Mouse (Mus musculus) heart, postnatal 0 days (tissue): ENCODE measurements around the gene Fam102b. TPM values are rescaled to one million over a fixed set of nuclear protein-coding genes. Genes with fewer than 3 reads are reported as not detected.

Source experiments
- ATAC-seq: fragments of 200-750 bp; cut with Nextera tagmentation; 2 replicates; pipeline ENCODE4 v1.8.0; 2017; ENCODE audit warnings: low read depth, moderate number of reproducible peaks, moderate library complexity; ENCODE audit not compliant: insufficient read depth
- DNase-seq: peaks from one replicate; pipeline ENCODE4 v3.0.0-alpha.2; 2016; ENCODE audit warnings: low spot score
- H3K27ac ChIP-seq: fragments of 300-500 bp; sonication (generic); 2 replicates; pipeline ENCODE4 v1.5.1; 2014; ENCODE audit warnings: low read depth, mild to moderate bottlenecking
- H3K27me3 ChIP-seq: fragments of 300-500 bp; sonication (generic); 2 replicates; pipeline ENCODE4 v1.6.1; 2014; ENCODE audit warnings: low read length, mixed read lengths; ENCODE audit not compliant: control insufficient read depth, insufficient read depth
- H3K36me3 ChIP-seq: fragments of 300-500 bp; sonication (generic); replicated peaks from 2 replicates; pipeline ENCODE4 v1.6.1; 2014; ENCODE audit warnings: low read length, mixed read lengths; ENCODE audit not compliant: control insufficient read depth, insufficient read depth
- H3K4me1 ChIP-seq: fragments of 300-500 bp; sonication (generic); 2 replicates; pipeline ENCODE4 v1.6.1; 2014; ENCODE audit warnings: antibody characterized with exemption; ENCODE audit not compliant: control insufficient read depth, insufficient read depth
- H3K4me2 ChIP-seq: fragments of 300-500 bp; sonication (generic); 2 replicates; pipeline ENCODE4 v1.6.1; 2014; ENCODE audit warnings: low read depth, mild to moderate bottlenecking, low read length, moderate library complexity
- H3K4me3 ChIP-seq: fragments of 300-500 bp; sonication (generic); 2 replicates; pipeline ENCODE4 v1.5.1; 2014; ENCODE audit warnings: low read depth, low read length
- H3K9ac ChIP-seq: fragments of 300-500 bp; sonication (generic); replicated peaks from 2 replicates; pipeline ENCODE4 v1.6.1; 2014; ENCODE audit warnings: low read depth, low read length, mixed read lengths
- H3K9me3 ChIP-seq: fragments of 300-500 bp; sonication (generic); replicated peaks from 2 replicates; pipeline ENCODE4 v1.6.1; 2016; ENCODE audit warnings: low read length; ENCODE audit not compliant: control insufficient read depth
- CTCF ChIP-seq: IDR thresholded peaks from 2 replicates; pipeline ENCODE4 v1.5.1; 2016; ENCODE audit warnings: antibody characterized with exemption, control low read depth, low read depth
- EP300 ChIP-seq: IDR thresholded peaks from 2 replicates; pipeline ENCODE4 v1.6.1; 2016; ENCODE audit warnings: antibody characterized with exemption, low read depth
- WGBS: fragments of 180-500 bp; shearing (Covaris S2); extraction: QIAGEN DNeasy Blood & Tissue Kit; methylation state at CpG from one replicate; pipeline ENCODE4 v1.1.7; 2014; 5-methylcytosine and 5-hydroxymethylcytosine counted together
- polyA plus RNA-seq: library from polyadenylated mRNA; unstranded; fragments of >200 nt; fragmentation: Nextera tagmentation; extraction: Ambion mirVana; gene quantifications from 2 replicates; pipeline ENCODE4 v1.2.1, GENCODE M21; 2015
- total RNA-seq: library from RNA; depleted of rRNA; stranded (reverse); fragments of >200 nt; gene quantifications from 2 replicates; pipeline ENCODE4 v1.2.3, GENCODE M21; 2014; ENCODE audit warnings: low replicate concordance

Fam102b gene
- total and polyA plus RNA-seq, 2 experiments from 2014 or later, result 3.7 to 16.5 TPM

DNA sequence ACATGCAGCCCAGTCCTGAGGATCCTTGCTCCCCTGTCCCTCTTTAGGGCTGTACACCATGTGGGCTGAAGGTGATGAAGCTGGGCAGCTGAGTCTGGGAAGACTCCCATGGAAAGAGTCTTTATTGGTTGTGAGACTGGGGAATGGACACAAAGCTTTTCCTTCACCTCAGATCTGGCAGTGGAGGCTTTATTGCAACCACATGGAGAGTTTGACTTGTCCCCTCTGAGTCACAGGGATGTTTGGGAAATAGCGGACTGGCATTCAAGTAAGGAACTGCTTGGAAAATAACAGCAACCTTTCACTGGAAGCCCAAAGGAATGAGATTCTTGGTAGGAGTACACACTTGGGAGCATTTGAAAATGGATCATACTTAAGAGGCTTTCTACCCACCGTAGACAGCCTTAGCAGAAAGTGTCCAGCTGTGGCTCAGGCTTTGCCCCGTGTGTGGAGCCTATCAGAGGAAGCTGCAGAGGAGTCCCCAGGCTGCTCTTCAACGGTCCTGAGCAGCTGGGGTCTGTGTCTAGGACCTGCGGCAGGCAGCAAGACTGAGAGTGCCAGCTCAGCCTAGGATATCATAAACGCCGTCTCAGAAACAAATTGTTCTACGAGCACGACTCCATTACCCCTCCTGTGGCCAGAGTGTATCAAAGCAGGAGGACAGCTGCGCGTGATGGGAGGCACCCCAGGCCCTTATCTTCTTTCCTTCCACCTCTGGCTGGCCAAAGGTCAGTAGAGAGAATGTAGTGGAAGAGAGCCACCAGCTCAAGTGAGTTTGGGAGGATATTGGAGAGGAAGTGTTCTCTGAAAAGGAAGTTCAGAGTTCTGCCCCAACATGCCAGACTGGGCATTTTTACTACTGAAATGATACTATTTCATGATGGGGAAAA lies 23.9 kb upstream of the Fam102b start:
- no peak overlapping the region for H3K4me3 ChIP-seq
- H3K4me1 ChIP-seq, result peaks cover 5% of the 10 kb centered on the region; the same call in 1 of the 2 replicates
- no peaks in the 10 kb centered on the region for H3K9me3 ChIP-seq
- no peak overlapping the region for H3K27ac ChIP-seq
- WGBS, result 18% methylated on average over 11 of the region's 11 CpGs
- no peaks in the 10 kb centered on the region for H3K27me3 ChIP-seq
- DNase-seq, result peak; percentile 48
- peak overlapping the region; percentile 28 for H3K4me2 ChIP-seq
- peak; percentile 70 for ATAC-seq
- H3K36me3 ChIP-seq, result no peaks in the 10 kb centered on the region
- no peak for TF ChIP-seq EP300
- TF ChIP-seq CTCF, result peak; percentile 18; the same call in 1 of the 2 replicates
- H3K9ac ChIP-seq, result no peak overlapping the region

DNA sequence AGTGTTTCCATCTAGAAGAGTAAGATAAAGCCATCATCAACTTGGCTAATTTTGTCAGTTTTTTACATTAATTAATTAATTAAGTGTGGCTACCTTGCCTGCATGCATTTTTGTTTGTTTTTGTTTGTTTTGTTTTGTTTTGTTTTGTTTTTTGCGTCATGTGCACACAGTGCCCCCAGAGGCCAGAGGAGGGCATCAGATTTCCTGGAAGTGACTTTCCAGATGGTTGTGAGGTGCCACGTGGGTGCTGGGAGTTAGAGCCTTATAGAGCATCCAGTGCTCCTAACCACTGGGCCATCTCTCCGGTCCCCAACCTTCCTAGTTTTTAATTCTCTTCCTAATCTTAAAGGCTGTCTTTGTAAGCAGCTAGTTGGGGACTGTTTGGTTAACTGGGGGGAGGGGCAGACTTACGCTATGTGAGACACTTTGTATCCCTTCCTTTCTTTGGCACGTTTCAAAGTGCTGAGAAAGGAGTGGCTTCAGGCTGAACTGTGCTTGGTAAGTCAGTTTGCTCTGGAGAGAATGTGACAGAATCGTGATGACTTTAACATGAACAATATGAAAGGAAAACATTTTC lies 20.4 kb upstream of the Fam102b start:
- Histone ChIP-seq H3K27me3 (no peaks in the 10 kb centered on the region), H3K4me2 (no peak overlapping the region), H3K4me3 (no peak overlapping the region), H3K36me3 (no peaks in the 10 kb centered on the region), H3K27ac (no peak overlapping the region), H3K9ac (no peak overlapping the region), H3K9me3 (no peaks in the 10 kb centered on the region), H3K4me1 (peaks cover 5% of the 10 kb centered on the region; the same call in 1 of the 2 replicates)
- WGBS, result 45% methylated on average over 6 of the region's 6 CpGs
- ATAC-seq, result no peak
- TF ChIP-seq CTCF, result peak; percentile 28; the same call in 1 of the 2 replicates
- no peak for TF ChIP-seq EP300
- no peak for DNase-seq

DNA sequence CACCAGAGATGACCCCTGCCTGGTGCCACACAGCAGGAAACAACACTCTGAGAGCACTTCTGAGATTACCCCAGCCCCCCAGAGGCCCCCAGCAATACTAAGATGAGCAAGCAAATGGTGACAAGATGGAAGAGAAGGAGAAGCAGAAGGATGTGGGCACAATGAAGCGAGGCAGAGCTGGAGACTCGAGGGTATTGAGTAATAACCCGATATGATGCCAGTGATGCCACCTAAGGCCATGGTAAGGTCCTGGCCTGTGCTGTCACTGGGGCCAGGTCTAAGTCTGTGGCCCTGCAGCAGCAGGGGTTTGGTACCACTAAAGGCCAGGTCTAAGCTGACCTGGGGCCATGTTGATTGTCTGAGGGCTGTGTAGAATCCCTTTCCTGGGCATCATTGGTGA lies 19.0 kb upstream of the Fam102b start:
- Histone ChIP-seq H3K27ac (no peak overlapping the region), H3K4me1 (peaks cover 3% of the 10 kb centered on the region; the same call in 1 of the 2 replicates), H3K9me3 (no peaks in the 10 kb centered on the region), H3K36me3 (no peaks in the 10 kb centered on the region), H3K4me2 (no peak overlapping the region), H3K4me3 (no peak overlapping the region), H3K9ac (no peak overlapping the region), H3K27me3 (no peaks in the 10 kb centered on the region)
- no peak for TF ChIP-seq EP300
- TF ChIP-seq CTCF, result no peak
- WGBS, result 82% methylated on average over 3 of the region's 3 CpGs
- DNase-seq (no peak), ATAC-seq (no peak)

DNA sequence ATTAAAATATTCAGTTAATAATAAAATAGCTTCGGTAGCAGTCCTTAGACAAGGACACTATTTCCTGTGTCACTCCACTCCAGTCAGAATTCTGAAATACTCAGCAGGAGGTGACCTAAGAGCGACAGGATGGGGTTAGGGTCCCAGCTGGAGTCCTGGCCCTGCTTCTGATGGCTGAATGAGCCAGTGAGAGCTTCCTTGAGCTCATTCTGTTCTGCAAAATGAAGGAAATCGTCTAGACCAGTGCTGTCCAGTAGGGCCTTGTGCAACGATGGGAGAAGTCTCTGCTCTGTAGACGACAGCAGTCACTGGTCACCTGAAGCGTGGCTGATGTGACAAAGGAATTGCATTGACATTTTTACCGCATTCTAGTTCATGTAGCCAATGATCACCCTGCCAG lies 16.0 kb upstream of the Fam102b start:
- Histone ChIP-seq H3K4me2 (no peak overlapping the region), H3K27ac (no peak overlapping the region), H3K9me3 (no peaks in the 10 kb centered on the region), H3K9ac (no peak overlapping the region), H3K27me3 (no peaks in the 10 kb centered on the region), H3K36me3 (no peaks in the 10 kb centered on the region), H3K4me3 (no peak overlapping the region), H3K4me1 (no peaks in the 10 kb centered on the region)
- TF ChIP-seq CTCF (no peak), EP300 (no peak)
- 61% methylated on average over 7 of the region's 7 CpGs for WGBS
- DNase-seq, result no peak
- no peak for ATAC-seq

DNA sequence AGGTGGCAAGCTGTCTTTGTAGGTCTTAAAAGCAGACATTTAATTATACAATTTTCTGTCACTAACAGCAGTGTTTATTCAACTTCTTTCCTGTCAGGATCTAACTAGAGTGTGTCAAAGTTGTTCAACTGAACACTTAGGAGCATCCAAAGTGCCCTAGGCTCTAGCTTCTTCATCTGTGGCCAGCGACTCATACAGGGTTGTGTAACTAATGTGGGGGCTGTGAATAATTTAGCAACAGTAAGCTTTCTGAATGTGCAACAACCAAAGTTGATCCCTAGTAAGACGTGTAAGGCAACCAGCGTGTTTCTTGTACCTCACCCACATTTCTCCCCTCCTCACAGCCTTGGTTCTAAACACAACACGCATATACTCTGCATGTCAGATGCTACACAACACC lies 13.5 kb upstream of the Fam102b start:
- Histone ChIP-seq H3K4me1 (no peaks in the 10 kb centered on the region), H3K27me3 (no peaks in the 10 kb centered on the region), H3K9ac (no peak overlapping the region), H3K27ac (no peak overlapping the region), H3K4me2 (no peak overlapping the region), H3K4me3 (no peak overlapping the region), H3K36me3 (no peaks in the 10 kb centered on the region), H3K9me3 (no peaks in the 10 kb centered on the region)
- 78% methylated on average over 4 of the region's 4 CpGs for WGBS
- TF ChIP-seq CTCF, result no peak
- no peak for TF ChIP-seq EP300
- ATAC-seq (no peak), DNase-seq (no peak)
